ENCODE assay signal across 9 mouse cellular contexts in the genomic region with DNA sequence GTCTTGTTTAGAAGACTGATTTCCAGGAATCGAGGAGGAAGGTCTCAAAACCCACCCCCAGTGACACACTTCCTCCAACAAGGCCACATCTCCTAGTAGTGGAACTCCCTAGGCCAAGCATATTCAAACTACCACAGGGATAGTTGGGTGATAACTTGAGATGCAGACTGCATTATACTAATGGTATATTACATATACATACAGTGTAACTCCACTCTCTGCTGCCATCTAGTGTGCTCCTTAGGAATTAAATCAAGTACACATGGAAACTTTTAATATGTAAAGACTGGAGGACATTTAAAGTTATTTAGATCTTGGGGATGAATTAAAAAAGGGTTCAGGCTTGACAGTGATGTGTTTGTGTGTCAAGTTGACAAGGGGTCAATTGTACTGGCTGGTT. TPM values are rescaled to one million over a fixed set of nuclear protein-coding genes. Genes with fewer than 3 reads are reported as not detected.
DNase-seq lines count a peak whose midpoint lies in the region; ATAC-seq and TF ChIP-seq lines count a peak whose summit lies in the region.
"Had no signal": no experiment of that assay in that cellular context is flagged by ENCODE, and none has a peak within 500 bp of the region (broad histone marks: within the 10 kb centered on the region; RNA-seq: fewer than 3 reads in every experiment).

No protein-coding gene starts in this region.

- ATAC-seq in inflammation-experienced regulatory T-cells, adult 6 months = peak; percentile 61

- H3K27ac ChIP-seq in thymus, adult 2 months (ENCODE audit: control insufficient read depth, insufficient read depth, low read length) = no peak overlapping the region

- peak; percentile 24 for DNase-seq in cerebellum, adult 9-10 months
- DNase-seq in cerebellum, adult 11 months = no peak
- peak; percentile 18 for DNase-seq in thymus, adult 2 months
- no peak for DNase-seq in thymus, postnatal 4 days
- DNase-seq in ovary, postnatal 10 days (ENCODE audit: low spot score) = no peak
- DNase-seq in layer of hippocampus, adult 9-11 months = no peak
- no peak for DNase-seq in adrenal gland, postnatal 4 days (ENCODE audit: low spot score in 2 of 2)

- no peaks in the 10 kb centered on the region for H3K27me3 ChIP-seq in thymus, adult 2 months (ENCODE audit: control insufficient read depth, insufficient read depth, low read length)

- TF ChIP-seq CTCF in thymus, adult 2 months (IDR thresholded peaks at IDR 0.05; ENCODE audit: borderline replicate concordance, control insufficient read depth, extremely low read depth, insufficient read depth, low read length, poor library complexity) = no peak

- WGBS in thymus, adult 2 months = 50% methylated on average over 1 of the region's 1 CpGs

- no peaks in the 10 kb centered on the region for H3K4me1 ChIP-seq in thymus, adult 2 months (replicated peaks; ENCODE audit: control insufficient read depth, insufficient read depth, low read length)

- peaks cover 13% of the 10 kb centered on the region for H3K36me3 ChIP-seq in thymus, adult 2 months (ENCODE audit: control insufficient read depth, insufficient read depth, low read length)

- TF ChIP-seq POLR2A in thymus, adult 2 months (IDR thresholded peaks at IDR 0.05; ENCODE audit: control insufficient read depth, extremely low read depth, insufficient read depth, low read length, poor library complexity) = no peak

- no peak overlapping the region for H3K4me3 ChIP-seq in thymus, adult 2 months (ENCODE audit: control insufficient read depth, insufficient read depth, low read length)

RNA-seq across cellular contexts. Expression of a gene that starts 34.8 kb away (rescaled TPM):
- 0.05 TPM in 1 of 2 replicates, not detected in the other for polyA plus RNA-seq in thymus, adult 2 months (2012; rRNA removed)
- not detected for polyA plus RNA-seq in inflammation-experienced regulatory T-cells, adult 6 months (2017; shearing (Covaris generic))
- total RNA-seq in adrenal gland, postnatal 4 days (2021) = under 1 TPM; 0.11 TPM
- polyA plus RNA-seq: spleen, adult 2 months had no signal

RNA-seq across cellular contexts. Expression of a gene that starts 38.0 kb away (rescaled TPM):
- polyA plus RNA-seq in thymus, adult 2 months (2012; rRNA removed) = 32.9 and 58.0 TPM in 2 replicates
- 10 to 100 TPM; 29.2 to 40.2 (median 37.4) TPM for polyA plus RNA-seq in inflammation-experienced regulatory T-cells, adult 6 months (2017; shearing (Covaris generic))
- 100 to 1,000 TPM; 141 to 143 TPM for total RNA-seq in adrenal gland, postnatal 4 days (2021)

Comparison
In these comparisons a context has a peak if more than half of its experiments do, and no peak if none do; other contexts are left out.
1. DNase-seq: peak in cerebellum, adult 9-10 months (single experiment) and thymus, adult 2 months (single experiment); none in cerebellum, adult 11 months (single experiment), thymus, postnatal 4 days (single experiment), ovary, postnatal 10 days (single experiment), layer of hippocampus, adult 9-11 months (single experiment) and adrenal gland, postnatal 4 days (0 of 2).